Mouse (Mus musculus) neural tube, embryonic 14.5 days (tissue): Measurements from ENCODE around the gene Insl3. TPM values are rescaled to one million over a fixed set of nuclear protein-coding genes. Genes with fewer than 3 reads are reported as not detected.
"Not testable (repeated sequence)": the region's sequence is repeated elsewhere in the genome, so short reads cannot be mapped to it uniquely, and the experiment has no call there.

Experiments used
- ATAC-seq: fragments of 200-750 bp; cut with Nextera tagmentation; 2 replicates; pipeline ENCODE4 v1.8.0; 2017; ENCODE audit warnings: low read depth, mild to moderate bottlenecking, moderate TSS enrichment, moderate library complexity
- H3K27ac ChIP-seq: fragments of 300-500 bp; sonication (generic); 2 replicates; pipeline ENCODE4 v1.5.1; 2014; ENCODE audit warnings: low read depth, mild to moderate bottlenecking, control low read depth, low read length, moderate library complexity, mixed read lengths
- H3K27me3 ChIP-seq: fragments of 300-500 bp; sonication (generic); 2 replicates; pipeline ENCODE4 v1.6.1; 2014; ENCODE audit warnings: low read length; ENCODE audit not compliant: control insufficient read depth, insufficient read depth
- H3K36me3 ChIP-seq: fragments of 300-500 bp; sonication (generic); 2 replicates; pipeline ENCODE4 v1.6.1; 2014; ENCODE audit warnings: low read length, mixed read lengths; ENCODE audit not compliant: control insufficient read depth, insufficient read depth
- H3K4me1 ChIP-seq: fragments of 300-500 bp; sonication (generic); 2 replicates; pipeline ENCODE4 v1.6.1; 2014; ENCODE audit warnings: low read length; ENCODE audit not compliant: control insufficient read depth, insufficient read depth
- H3K4me2 ChIP-seq: fragments of 300-500 bp; sonication (generic); 2 replicates; pipeline ENCODE4 v1.6.1; 2014; ENCODE audit warnings: mild to moderate bottlenecking, low read depth, low read length, control low read depth
- H3K4me3 ChIP-seq: fragments of 300-500 bp; sonication (generic); 2 replicates; pipeline ENCODE4 v1.5.1; 2014; ENCODE audit warnings: low read depth, low read length, control low read depth, mixed read lengths
- H3K9ac ChIP-seq: fragments of 300-500 bp; sonication (generic); replicated peaks from 2 replicates; pipeline ENCODE4 v1.6.1; 2014; ENCODE audit warnings: low read depth, mild to moderate bottlenecking, control low read depth, low read length, mixed read lengths
- H3K9me3 ChIP-seq: fragments of 300-500 bp; sonication (generic); 2 replicates; pipeline ENCODE4 v1.6.1; 2016; ENCODE audit warnings: low read length; ENCODE audit not compliant: control insufficient read depth
- WGBS: fragments of 180-500 bp; shearing (Covaris S2); extraction: QIAGEN DNeasy Blood & Tissue Kit; methylation state at CpG from one replicate; pipeline ENCODE4 v1.1.7; 2014; 5-methylcytosine and 5-hydroxymethylcytosine counted together
- polyA plus RNA-seq: library from polyadenylated mRNA; unstranded; fragments of >200 nt; fragmentation: Nextera tagmentation; extraction: Ambion mirVana; gene quantifications from 2 replicates; pipeline ENCODE4 v1.2.1, GENCODE M21; 2014

Insl3 gene
- polyA plus RNA-seq, 1 experiment from 2014 or later, result 0.55 TPM

DNA sequence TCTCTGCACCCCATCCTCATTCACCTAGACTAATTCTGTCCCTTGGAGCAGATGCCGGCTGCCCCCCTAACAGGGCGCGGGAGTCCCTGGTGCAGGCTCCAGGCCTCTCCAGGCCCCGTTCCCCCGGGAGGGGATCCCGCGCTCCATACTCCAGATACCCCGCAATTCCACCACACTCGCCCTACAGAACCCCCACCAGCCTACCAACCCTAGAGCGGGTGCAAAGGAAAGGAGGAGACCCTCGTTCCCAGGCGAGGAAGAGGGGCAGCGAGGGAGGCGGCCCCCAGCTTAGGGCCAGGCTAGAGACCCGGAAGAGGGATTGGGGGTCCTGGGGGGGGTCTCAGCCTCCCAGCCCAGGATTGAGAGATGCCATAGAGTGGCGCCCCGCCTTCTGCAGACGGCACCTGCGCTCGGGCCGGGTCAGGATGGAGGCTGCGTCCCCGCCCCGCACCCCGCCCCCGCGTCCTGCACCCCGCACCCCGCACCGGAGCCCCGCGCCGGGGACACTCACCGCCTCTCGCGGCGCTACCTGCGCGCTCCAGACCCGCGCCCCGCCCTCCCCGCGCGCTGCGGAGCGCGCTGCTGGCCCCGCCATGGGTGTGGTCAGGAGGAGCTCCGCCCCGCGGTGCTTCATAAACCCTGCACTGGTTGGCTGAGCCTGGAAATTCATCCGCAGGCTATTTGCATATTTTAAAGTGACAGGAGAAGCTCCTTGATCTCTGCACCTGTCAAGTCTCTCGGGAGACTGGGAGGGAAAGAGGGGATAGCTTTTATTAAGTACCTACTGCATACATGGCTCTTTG is 36.3 kb downstream of the Insl3 start, which contains the start of gene Fcho1:
Fcho1 (minus strand) TSS at position 595 of the 803 bp plus-strand sequence.
- WGBS, result 1% methylated on average over 54 of the region's 54 CpGs
- peak within 1 kb of the TSS; percentile 64 for H3K27ac ChIP-seq
- H3K9ac ChIP-seq, result peak within 1 kb of the TSS; percentile 87
- peaks cover 27% of the 10 kb centered on the region for H3K4me1 ChIP-seq
- ATAC-seq, result peak; percentile 84
- H3K27me3 ChIP-seq, result no peaks in the 10 kb centered on the region
- no peaks in the 10 kb centered on the region for H3K9me3 ChIP-seq
- H3K36me3 ChIP-seq, result no peaks in the 10 kb centered on the region
- H3K4me2 ChIP-seq, result peak within 1 kb of the TSS; percentile 74
- peak within 1 kb of the TSS; percentile 70 for H3K4me3 ChIP-seq

DNA sequence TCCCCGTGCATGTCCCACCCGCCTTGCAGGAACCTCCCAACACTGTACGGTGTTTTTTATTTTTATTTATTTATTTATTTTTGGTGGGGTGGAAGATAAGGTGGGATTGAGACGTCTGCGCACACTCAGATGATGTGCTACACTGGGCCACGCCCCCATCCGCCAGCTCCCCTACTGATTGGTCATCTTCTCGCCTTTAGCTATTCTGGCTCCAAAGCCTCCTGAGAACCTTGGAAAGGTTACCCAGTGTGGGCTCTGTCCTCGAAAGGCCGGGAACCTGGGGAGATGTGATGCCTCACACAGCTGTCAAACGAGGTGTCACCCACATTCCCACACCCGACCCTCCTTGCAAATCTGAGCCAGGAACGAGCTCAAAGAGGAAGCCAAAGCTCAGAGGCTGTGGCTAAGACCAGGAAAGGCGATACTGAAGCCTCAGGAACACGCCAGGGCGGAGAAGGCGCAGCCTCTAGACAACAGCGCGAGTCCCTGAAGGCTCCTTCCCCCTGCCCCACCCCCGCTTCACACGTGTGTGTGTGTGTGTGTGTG is 39.3 kb downstream of the Insl3 start:
- ATAC-seq, result peak; percentile 62
- peak overlapping the region; percentile 72 for H3K4me2 ChIP-seq
- peaks cover 12% of the 10 kb centered on the region for H3K4me1 ChIP-seq
- peak overlapping the region; percentile 77 for H3K27ac ChIP-seq
- peak overlapping the region; percentile 33 for H3K4me3 ChIP-seq
- no peaks in the 10 kb centered on the region for H3K9me3 ChIP-seq
- 5% methylated on average over 20 of the region's 21 CpGs for WGBS
- H3K27me3 ChIP-seq, result no peaks in the 10 kb centered on the region
- H3K36me3 ChIP-seq, result no peaks in the 10 kb centered on the region
- peak overlapping the region; percentile 53 for H3K9ac ChIP-seq

- 0 out of 2 replicates have a peak, but pooled peaks have one; percentile 5 for ATAC-seq
- no peaks in the 10 kb centered on the region for H3K27me3 ChIP-seq
- no peaks in the 10 kb centered on the region for H3K36me3 ChIP-seq
- no peaks in the 10 kb centered on the region for H3K9me3 ChIP-seq
- WGBS, result 4% methylated on average over 10 of the region's 16 CpGs
- peak overlapping the region; percentile 72 for H3K4me2 ChIP-seq
- peak overlapping the region; percentile 53 for H3K9ac ChIP-seq
- peak overlapping the region; percentile 33 for H3K4me3 ChIP-seq
- H3K27ac ChIP-seq, result peak overlapping the region; percentile 77
- peaks cover 11% of the 10 kb centered on the region for H3K4me1 ChIP-seq
Measured at GRCm38 (mm10) chr8:71728826-71729620, 40.0 kb downstream of the Insl3 start.

DNA sequence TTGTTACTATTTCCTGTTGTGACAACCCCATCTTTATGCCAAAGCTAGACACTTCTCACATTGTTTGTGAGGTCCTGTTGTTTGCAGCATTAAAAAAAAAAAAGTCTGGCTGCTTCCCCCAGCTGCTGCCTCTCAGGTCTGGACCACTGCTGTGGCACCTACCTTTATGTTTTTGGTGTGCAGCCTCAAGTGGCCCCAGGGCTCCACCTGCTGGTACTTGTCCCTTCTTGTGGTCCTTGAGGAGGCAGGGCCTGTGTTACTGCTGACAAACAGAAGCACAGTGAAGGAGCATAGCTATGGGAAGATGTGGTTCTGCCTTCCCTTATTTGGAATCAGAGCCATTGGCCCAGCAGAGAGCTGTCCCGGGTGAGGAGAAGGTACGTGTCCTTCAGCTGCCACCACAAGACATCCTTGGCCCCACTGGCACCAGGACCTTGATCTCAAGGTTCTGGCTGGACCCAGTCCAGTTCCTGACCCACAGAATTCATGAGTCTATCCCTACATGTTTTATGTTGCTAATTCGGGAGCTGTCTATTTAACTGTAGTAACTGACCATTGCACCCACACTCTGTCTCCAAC is 42.7 kb downstream of the Insl3 start:
- H3K4me3 ChIP-seq, result no peak overlapping the region
- 0 out of 2 replicates have a peak, but pooled peaks cover 2% of the 10 kb centered on the region for H3K4me1 ChIP-seq
- no peak for ATAC-seq
- no peak overlapping the region for H3K4me2 ChIP-seq
- H3K36me3 ChIP-seq, result no peaks in the 10 kb centered on the region
- no peaks in the 10 kb centered on the region for H3K27me3 ChIP-seq
- H3K27ac ChIP-seq, result no peak overlapping the region
- no peaks in the 10 kb centered on the region for H3K9me3 ChIP-seq
- 48% methylated on average over 3 of the region's 3 CpGs for WGBS
- H3K9ac ChIP-seq, result no peak overlapping the region

DNA sequence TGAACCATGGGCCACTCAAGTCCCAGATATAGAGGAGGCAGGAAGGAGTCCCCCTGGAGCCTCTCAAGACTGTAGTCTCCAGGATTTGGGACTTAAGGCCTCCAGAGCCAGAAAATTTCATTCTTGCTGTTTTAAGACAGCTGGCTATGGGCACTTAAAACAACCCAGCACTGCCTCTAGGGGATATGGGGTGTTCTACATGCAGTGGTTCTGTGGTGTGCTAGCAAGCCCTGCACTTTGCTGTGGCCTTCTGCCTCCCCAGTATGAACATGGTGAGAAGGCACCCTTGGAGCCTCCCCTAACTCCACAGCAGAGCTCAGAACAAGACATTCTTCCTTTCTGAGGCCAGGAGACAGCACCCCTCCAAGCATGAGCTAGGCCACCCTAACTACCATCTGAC is 49.3 kb downstream of the Insl3 start:
- not testable (repeated sequence) for H3K4me1 ChIP-seq, H3K4me3 ChIP-seq, ATAC-seq, H3K27me3 ChIP-seq, H3K4me2 ChIP-seq, H3K36me3 ChIP-seq, H3K27ac ChIP-seq, H3K9ac ChIP-seq, H3K9me3 ChIP-seq

Other genes with a start within 250 kb of the Insl3 start
- 101 and 104 TPM in 2 replicates for gene Abhd8, start 225.6 kb upstream of the Insl3 start, polyA plus RNA-seq
- 186 and 189 TPM in 2 replicates for gene Mrpl34, start 224.3 kb upstream of the Insl3 start, polyA plus RNA-seq
- 236 and 251 TPM in 2 replicates for gene Dda1, start 220.0 kb upstream of the Insl3 start, polyA plus RNA-seq
- 6.9 and 8.4 TPM in 2 replicates for gene Ano8, start 203.3 kb upstream of the Insl3 start, polyA plus RNA-seq
- gene Gtpbp3, start 201.1 kb upstream of the Insl3 start, polyA plus RNA-seq, result 5.5 and 5.9 TPM in 2 replicates
- gene Plvap, start 177.5 kb upstream of the Insl3 start, polyA plus RNA-seq, result 5.4 and 9.8 TPM in 2 replicates
- gene Ccdc194, start 163.5 kb upstream of the Insl3 start, polyA plus RNA-seq, result 0.14 TPM in 1 of 2 replicates, not detected in the other
- gene Bst2, start 151.8 kb upstream of the Insl3 start, polyA plus RNA-seq, result 0.27 and 6.0 TPM in 2 replicates
- 69.0 and 70.6 TPM in 2 replicates for gene Mvb12a, start 146.3 kb upstream of the Insl3 start, polyA plus RNA-seq
- gene Tmem221, start 130.3 kb upstream of the Insl3 start, polyA plus RNA-seq, result not detected in 2 replicates
- gene Nxnl1, start 122.6 kb upstream of the Insl3 start, polyA plus RNA-seq, result not detected in 2 replicates
- 61.0 and 70.0 TPM in 2 replicates for gene Slc27a1, start 120.3 kb upstream of the Insl3 start, polyA plus RNA-seq
- 239 and 259 TPM in 2 replicates for gene Pgls, start 97.0 kb upstream of the Insl3 start, polyA plus RNA-seq
- gene Fam129c, start 91.6 kb upstream of the Insl3 start, polyA plus RNA-seq, result 7.5 and 9.3 TPM in 2 replicates
- 71.9 and 78.5 TPM in 2 replicates for gene Colgalt1, start 78.2 kb upstream of the Insl3 start, polyA plus RNA-seq
- gene Unc13a, start 17.5 kb upstream of the Insl3 start, polyA plus RNA-seq, result 17.8 and 20.6 TPM in 2 replicates
- gene Jak3, start 12.9 kb upstream of the Insl3 start, polyA plus RNA-seq, result 2.8 and 4.1 TPM in 2 replicates
- 0.11 and 0.53 TPM in 2 replicates for gene B3gnt3, start 12.6 kb downstream of the Insl3 start, polyA plus RNA-seq
- 49.1 and 62.7 TPM in 2 replicates for gene Fcho1, start 36.5 kb downstream of the Insl3 start, polyA plus RNA-seq
- gene Zfp709, start 192.8 kb downstream of the Insl3 start, polyA plus RNA-seq, result 10.4 and 11.1 TPM in 2 replicates
- 15.4 and 19.7 TPM in 2 replicates for gene Zfp882, start 219.4 kb downstream of the Insl3 start, polyA plus RNA-seq
- gene Zfp617, start 219.4 kb downstream of the Insl3 start, polyA plus RNA-seq, result 40.8 and 44.9 TPM in 2 replicates